Mouse (Mus musculus): ENCODE measurements around the gene Plce1. TPM values are rescaled to one million over a fixed set of nuclear protein-coding genes. Genes with fewer than 3 reads are reported as not detected.

Plce1 gene
- polyA plus RNA-seq, 1 experiment from 2014 or later: 3.4 TPM

GRCm38 (mm10) chr19:38673936-38674335, 193.0 kb downstream of the Plce1 start:
- POLR2A ChIA-PET: no interaction called here
- no peaks in the 10 kb centered on the region for H3K27me3 ChIP-seq
- DNase-seq (ENCODE audit: low read depth, low spot score) (no peak), ATAC-seq (no peak)
- no peak for TF ChIP-seq CTCF (IDR thresholded peaks at IDR 0.05)
- CTCF ChIA-PET: interaction anchor here (1.1 to 1.2 kb wide), 2 partner anchors 14 to 16 kb away, joined by 3 read pairs; no protein-coding TSS in a partner anchor
- in situ Hi-C loops (cut with MboI; ENCODE audit: low pct_unique_long_range_greater_than_20kb): no loop called here

- ATAC-seq (no peak), DNase-seq (ENCODE audit: low read depth, low spot score) (no peak)
- TF ChIP-seq CTCF (IDR thresholded peaks at IDR 0.05): no peak
- H3K27me3 ChIP-seq: no peaks in the 10 kb centered on the region
- in situ Hi-C loops (cut with MboI; ENCODE audit: low pct_unique_long_range_greater_than_20kb): no loop called here
- CTCF ChIA-PET: interaction anchor here (0.9 to 3.2 kb wide), 3 partner anchors 9 to 21 kb away, joined by 3 to 11 read pairs (median 3); no protein-coding TSS in a partner anchor
- POLR2A ChIA-PET: no interaction called here
Observed at GRCm38 (mm10) chr19:38678655-38679054, 197.7 kb downstream of the Plce1 start.

- DNase-seq (ENCODE audit: low read depth, low spot score): no peak
- CTCF ChIA-PET: interaction anchor here (0.9 to 1.1 kb wide), 2 partner anchors 9 to 22 kb away, joined by 3 to 4 read pairs; no protein-coding TSS in a partner anchor
- in situ Hi-C loops (cut with MboI; ENCODE audit: low pct_unique_long_range_greater_than_20kb): no loop called here
- no peak for TF ChIP-seq CTCF (IDR thresholded peaks at IDR 0.05)
- no peaks in the 10 kb centered on the region for H3K27me3 ChIP-seq
- no peak for ATAC-seq
- POLR2A ChIA-PET: no interaction called here
Observed at GRCm38 (mm10) chr19:38679520-38679919, 198.6 kb downstream of the Plce1 start.

GRCm38 (mm10) chr19:38687326-38687725, 206.4 kb downstream of the Plce1 start:
- TF ChIP-seq CTCF (IDR thresholded peaks at IDR 0.05): no peak
- H3K27me3 ChIP-seq: no peaks in the 10 kb centered on the region
- ATAC-seq: no peak
- CTCF ChIA-PET: interaction anchor here (0.7 to 1.3 kb wide), 2 partner anchors 9 to 13 kb away, joined by 3 read pairs; no protein-coding TSS in a partner anchor
- DNase-seq (ENCODE audit: low read depth, low spot score): no peak
- POLR2A ChIA-PET: no interaction called here
- in situ Hi-C loops (cut with MboI; ENCODE audit: low pct_unique_long_range_greater_than_20kb): no loop called here

GRCm38 (mm10) chr19:38688741-38689507, 208.0 kb downstream of the Plce1 start:
- POLR2A ChIA-PET: no interaction called here
- CTCF ChIA-PET: no interaction called here
- no peak for TF ChIP-seq CTCF (IDR thresholded peaks at IDR 0.05)
- DNase-seq (ENCODE audit: low read depth, low spot score): no peak
- H3K27me3 ChIP-seq: no peaks in the 10 kb centered on the region
- ATAC-seq: peak; percentile 31
- in situ Hi-C loops (cut with MboI; ENCODE audit: low pct_unique_long_range_greater_than_20kb): no loop called here

- ChIA-PET POLR2A (no interaction called here), CTCF (interaction anchor here (1.1 kb wide), 1 partner anchor 12 kb away, joined by 3 read pairs; no protein-coding TSS in a partner anchor)
- H3K27me3 ChIP-seq: no peaks in the 10 kb centered on the region
- DNase-seq (ENCODE audit: low read depth, low spot score) (no peak), ATAC-seq (no peak)
- no peak for TF ChIP-seq CTCF (IDR thresholded peaks at IDR 0.05)
- in situ Hi-C loops (cut with MboI; ENCODE audit: low pct_unique_long_range_greater_than_20kb): no loop called here
Observed at GRCm38 (mm10) chr19:38690276-38690675, 209.4 kb downstream of the Plce1 start.

GRCm38 (mm10) chr19:38691533-38691932, 210.6 kb downstream of the Plce1 start:
- no peaks in the 10 kb centered on the region for H3K27me3 ChIP-seq

GRCm38 (mm10) chr19:38693331-38693730, 212.4 kb downstream of the Plce1 start:
- no peak for DNase-seq (ENCODE audit: low read depth, low spot score)
- in situ Hi-C loops (cut with MboI; ENCODE audit: low pct_unique_long_range_greater_than_20kb): no loop called here
- CTCF ChIA-PET: no interaction called here
- no peaks in the 10 kb centered on the region for H3K27me3 ChIP-seq
- POLR2A ChIA-PET: no interaction called here
- ATAC-seq: no peak
- TF ChIP-seq CTCF (IDR thresholded peaks at IDR 0.05): no peak

More at GRCm38 (mm10) chr19:38691533-38691932, 210.6 kb downstream of the Plce1 start:
- DNase-seq (ENCODE audit: low read depth, low spot score): no peak
- TF ChIP-seq CTCF (IDR thresholded peaks at IDR 0.05): no peak
- in situ Hi-C loops (cut with MboI; ENCODE audit: low pct_unique_long_range_greater_than_20kb): no loop called here
- POLR2A ChIA-PET: no interaction called here
- no peak for ATAC-seq
- CTCF ChIA-PET: interaction anchor here (1.2 kb wide), 1 partner anchor 14 kb away, joined by 3 read pairs; no protein-coding TSS in a partner anchor

GRCm38 (mm10) chr19:38693769-38694168, 212.9 kb downstream of the Plce1 start:
- in situ Hi-C loops (cut with MboI; ENCODE audit: low pct_unique_long_range_greater_than_20kb): no loop called here
- TF ChIP-seq CTCF (IDR thresholded peaks at IDR 0.05): no peak
- CTCF ChIA-PET: no interaction called here

GRCm38 (mm10) chr19:38701776-38702175, 220.9 kb downstream of the Plce1 start:
- ChIA-PET POLR2A (no interaction called here), CTCF (no interaction called here)
- no peaks in the 10 kb centered on the region for H3K27me3 ChIP-seq
- in situ Hi-C loops (cut with MboI; ENCODE audit: low pct_unique_long_range_greater_than_20kb): no loop called here
- TF ChIP-seq CTCF (IDR thresholded peaks at IDR 0.05): no peak
- ATAC-seq (no peak), DNase-seq (ENCODE audit: low read depth, low spot score) (no peak)

More at GRCm38 (mm10) chr19:38693769-38694168, 212.9 kb downstream of the Plce1 start:
- no peak for ATAC-seq
- no peaks in the 10 kb centered on the region for H3K27me3 ChIP-seq
- no peak for DNase-seq (ENCODE audit: low read depth, low spot score)
- POLR2A ChIA-PET: no interaction called here

GRCm38 (mm10) chr19:38704742-38705141, 223.8 kb downstream of the Plce1 start:
- in situ Hi-C loops (cut with MboI; ENCODE audit: low pct_unique_long_range_greater_than_20kb): no loop called here
- no peaks in the 10 kb centered on the region for H3K27me3 ChIP-seq
- POLR2A ChIA-PET: no interaction called here
- DNase-seq (ENCODE audit: low read depth, low spot score) (no peak), ATAC-seq (no peak)
- CTCF ChIA-PET: interaction anchor here (1.2 kb wide), 1 partner anchor 13 kb away, joined by 3 read pairs; no protein-coding TSS in a partner anchor
- TF ChIP-seq CTCF (IDR thresholded peaks at IDR 0.05): no peak
